Mouse (Mus musculus) ES-Bruce4 (cell line): ENCODE measurements around the gene Mlkl. TPM values are rescaled to one million over a fixed set of nuclear protein-coding genes. Genes with fewer than 3 reads are reported as not detected.
A peak's percentile ranks its signal among the peaks of the same experiment; 100 is the strongest.

ENCODE experiments used
- H3K27ac ChIP-seq: 2 replicates; pipeline ENCODE4 v1.5.1; 2012; ENCODE audit warnings: low read length, inconsistent platforms; ENCODE audit not compliant: insufficient read depth
- H3K27me3 ChIP-seq: 2 replicates; pipeline ENCODE4 v1.6.1; 2012; ENCODE audit warnings: mild to moderate bottlenecking, low read length, inconsistent platforms; ENCODE audit not compliant: control insufficient read depth, poor library complexity, insufficient read depth, severe bottlenecking
- H3K36me3 ChIP-seq: 2 replicates; pipeline ENCODE4 v1.6.1; 2012; ENCODE audit warnings: inconsistent platforms, mild to moderate bottlenecking, low read length, moderate library complexity; ENCODE audit not compliant: control insufficient read depth, poor library complexity, insufficient read depth, severe bottlenecking
- H3K4me1 ChIP-seq: one replicate; pipeline ENCODE4 v1.8.1; 2011; ENCODE audit warnings: low read length; ENCODE audit not compliant: control insufficient read depth, insufficient read depth
- H3K4me3 ChIP-seq: 2 replicates; pipeline ENCODE4 v1.5.1; 2011; ENCODE audit warnings: low read depth, mild to moderate bottlenecking, low read length
- H3K9ac ChIP-seq: 2 replicates; pipeline ENCODE4 v1.6.1; 2012; ENCODE audit warnings: low read depth, mild to moderate bottlenecking, inconsistent platforms; ENCODE audit not compliant: poor library complexity, severe bottlenecking
- H3K9me3 ChIP-seq: replicated peaks from 2 replicates; pipeline ENCODE4 v1.6.1; 2012; ENCODE audit warnings: mild to moderate bottlenecking, low read length, inconsistent platforms; ENCODE audit not compliant: control insufficient read depth, poor library complexity, insufficient read depth, severe bottlenecking
- CTCF ChIP-seq: IDR thresholded peaks from one replicate; pipeline ENCODE4 v1.8.1; 2011; ENCODE audit warnings: low read depth, low read length
- EP300 ChIP-seq: IDR thresholded peaks from 2 replicates; pipeline ENCODE4 v1.6.1; 2011; ENCODE audit warnings: low read depth, low read length; ENCODE audit not compliant: insufficient read depth
- POLR2A ChIP-seq: IDR thresholded peaks from one replicate; pipeline ENCODE4 v1.8.1; 2011; ENCODE audit warnings: low read length; ENCODE audit not compliant: insufficient read depth
- polyA plus RNA-seq: library from polyadenylated mRNA; stranded (reverse); fragments of >200 nt; gene quantifications from 2 replicates; pipeline ENCODE4 v1.2.4, GENCODE M21; 2011; ENCODE audit warnings: low read depth; ENCODE audit not compliant: missing spikeins, insufficient read depth, insufficient read length

The Mlkl gene
- polyA plus RNA-seq, result 0.61 and 1.3 TPM in 2 replicates

- H3K36me3 ChIP-seq, result no peaks in the 10 kb centered on the region
- H3K27me3 ChIP-seq, result 0 out of 2 replicates have a peak, but pooled peaks cover 3% of the 10 kb centered on the region
- H3K27ac ChIP-seq, result no peak within 1 kb of the TSS
- H3K9ac ChIP-seq, result peak within 1 kb of the TSS; percentile 5
- no peaks in the 10 kb centered on the region for H3K9me3 ChIP-seq
- no peaks in the 10 kb centered on the region for H3K4me1 ChIP-seq
- H3K4me3 ChIP-seq, result peak within 1 kb of the TSS; percentile 59
- TF ChIP-seq POLR2A (no peak), CTCF (no peak), EP300 (no peak)
Observed at GRCm38 (mm10) chr8:111337890-111338347, at the start of gene Mlkl. Gene Mlkl (minus strand): TSS chr8:111338177.

GRCm38 (mm10) chr8:111385915-111386314, 47.9 kb upstream of the Mlkl start:
- Histone ChIP-seq H3K4me1 (no peaks in the 10 kb centered on the region), H3K36me3 (no peaks in the 10 kb centered on the region), H3K9me3 (no peaks in the 10 kb centered on the region), H3K4me3 (no peak overlapping the region), H3K27ac (no peak overlapping the region), H3K9ac (no peak overlapping the region), H3K27me3 (no peaks in the 10 kb centered on the region)
- TF ChIP-seq POLR2A, result no peak
- no peak for TF ChIP-seq EP300
- no peak for TF ChIP-seq CTCF

GRCm38 (mm10) chr8:111384628-111385027, 46.7 kb upstream of the Mlkl start:
- H3K9me3 ChIP-seq, result no peaks in the 10 kb centered on the region
- H3K4me1 ChIP-seq, result no peaks in the 10 kb centered on the region
- H3K4me3 ChIP-seq, result no peak overlapping the region
- no peak overlapping the region for H3K27ac ChIP-seq
- H3K27me3 ChIP-seq, result no peaks in the 10 kb centered on the region
- no peak overlapping the region for H3K9ac ChIP-seq
- TF ChIP-seq POLR2A, result no peak
- no peak for TF ChIP-seq CTCF
- no peak for TF ChIP-seq EP300
- no peaks in the 10 kb centered on the region for H3K36me3 ChIP-seq

GRCm38 (mm10) chr8:111375192-111375591, 37.2 kb upstream of the Mlkl start:
- Histone ChIP-seq H3K36me3 (no peaks in the 10 kb centered on the region), H3K4me3 (no peak overlapping the region), H3K27me3 (no peaks in the 10 kb centered on the region; the same call in 1 of the 2 replicates), H3K9me3 (no peaks in the 10 kb centered on the region), H3K4me1 (no peaks in the 10 kb centered on the region), H3K27ac (no peak overlapping the region), H3K9ac (no peak overlapping the region)
- no peak for TF ChIP-seq POLR2A
- TF ChIP-seq EP300, result no peak
- TF ChIP-seq CTCF, result no peak

- Histone ChIP-seq H3K27me3 (no peaks in the 10 kb centered on the region; the same call in none of the 2 replicates), H3K4me1 (no peaks in the 10 kb centered on the region), H3K36me3 (no peaks in the 10 kb centered on the region), H3K9ac (no peak overlapping the region), H3K27ac (no peak overlapping the region), H3K9me3 (no peaks in the 10 kb centered on the region), H3K4me3 (no peak overlapping the region)
- TF ChIP-seq EP300 (no peak), CTCF (no peak), POLR2A (no peak)
Observed at GRCm38 (mm10) chr8:111369711-111370110, 31.7 kb upstream of the Mlkl start.

GRCm38 (mm10) chr8:111367350-111367749, 29.4 kb upstream of the Mlkl start:
- peak overlapping the region; percentile 15; the same call in 1 of the 2 replicates for H3K9ac ChIP-seq
- H3K4me3 ChIP-seq, result no peak overlapping the region
- H3K27ac ChIP-seq, result no peak overlapping the region
- no peaks in the 10 kb centered on the region for H3K9me3 ChIP-seq
- H3K4me1 ChIP-seq, result no peaks in the 10 kb centered on the region
- no peaks in the 10 kb centered on the region for H3K36me3 ChIP-seq
- TF ChIP-seq POLR2A (no peak), CTCF (no peak), EP300 (no peak)
- H3K27me3 ChIP-seq, result no peaks in the 10 kb centered on the region; the same call in 1 of the 2 replicates
